Mouse (Mus musculus): ENCODE results near the gene Ssu72. TPM values are rescaled to one million over a fixed set of nuclear protein-coding genes. Genes with fewer than 3 reads are reported as not detected.

Gene Ssu72
- polyA plus RNA-seq, 1 experiment from 2014 or later, result 153 TPM

- ATAC-seq, result no peak
- Histone ChIP-seq H3K27ac (ENCODE audit: low read length) (no peak overlapping the region), H3K4me1 (ENCODE audit: control insufficient read depth, insufficient read depth, low read length) (peaks cover 19% of the 10 kb centered on the region), H3K27me3 (ENCODE audit: control insufficient read depth, insufficient read depth, low read depth, low read length) (no peaks in the 10 kb centered on the region), H3K36me3 (ENCODE audit: control insufficient read depth, insufficient read depth, low read length) (no peaks in the 10 kb centered on the region), H3K9ac (ENCODE audit: low read depth, low read length) (no peak overlapping the region), H3K4me2 (ENCODE audit: low read length) (no peak overlapping the region), H3K9me3 (replicated peaks; ENCODE audit: control insufficient read depth, low read length, poor library complexity, severe bottlenecking) (no peaks in the 10 kb centered on the region), H3K4me3 (ENCODE audit: low read depth, low read length) (no peak overlapping the region)
- WGBS, result 38% methylated on average over 6 of the region's 6 CpGs
Observed at GRCm38 (mm10) chr4:155780895-155781294, 76.3 kb downstream of the Ssu72 start.

Other genes with a start within 250 kb of the Ssu72 start
- gene Tmem52, start 235.7 kb upstream of the Ssu72 start, polyA plus RNA-seq (2015; fragmentation: Nextera tagmentation; extraction: Ambion mirVana), result not detected in 2 replicates
- 1,246 and 1,252 TPM in 2 replicates for gene Gnb1, start 213.4 kb upstream of the Ssu72 start, polyA plus RNA-seq (2015; fragmentation: Nextera tagmentation; extraction: Ambion mirVana)
- 77.1 and 79.9 TPM in 2 replicates for gene Nadk, start 142.4 kb upstream of the Ssu72 start, polyA plus RNA-seq (2015; fragmentation: Nextera tagmentation; extraction: Ambion mirVana)
- 14.7 and 15.5 TPM in 2 replicates for gene Slc35e2, start 103.4 kb upstream of the Ssu72 start, polyA plus RNA-seq (2015; fragmentation: Nextera tagmentation; extraction: Ambion mirVana)
- 57.2 and 58.9 TPM in 2 replicates for gene Cdk11b, start 79.9 kb upstream of the Ssu72 start, polyA plus RNA-seq (2015; fragmentation: Nextera tagmentation; extraction: Ambion mirVana)
- not detected in 2 replicates for gene Gm10563, start 59.4 kb upstream of the Ssu72 start, polyA plus RNA-seq (2015; fragmentation: Nextera tagmentation; extraction: Ambion mirVana)
- 3.1 and 4.6 TPM in 2 replicates for gene Mmp23, start 51.4 kb upstream of the Ssu72 start, polyA plus RNA-seq (2015; fragmentation: Nextera tagmentation; extraction: Ambion mirVana)
- gene Mib2, start 35.6 kb upstream of the Ssu72 start, polyA plus RNA-seq (2015; fragmentation: Nextera tagmentation; extraction: Ambion mirVana), result 57.3 and 60.9 TPM in 2 replicates
- 11.4 and 12.2 TPM in 2 replicates for gene Fndc10, start 10.5 kb upstream of the Ssu72 start, polyA plus RNA-seq (2015; fragmentation: Nextera tagmentation; extraction: Ambion mirVana)
- 22.0 and 25.3 TPM in 2 replicates for gene Tmem240, start 30.0 kb downstream of the Ssu72 start, polyA plus RNA-seq (2015; fragmentation: Nextera tagmentation; extraction: Ambion mirVana)
- gene Atad3a, start 56.3 kb downstream of the Ssu72 start, polyA plus RNA-seq (2015; fragmentation: Nextera tagmentation; extraction: Ambion mirVana), result 87.9 and 93.2 TPM in 2 replicates
- 31.0 and 31.5 TPM in 2 replicates for gene Vwa1, start 69.9 kb downstream of the Ssu72 start, polyA plus RNA-seq (2015; fragmentation: Nextera tagmentation; extraction: Ambion mirVana)
- 0.85 and 1.1 TPM in 2 replicates for gene Tmem88b, start 81.1 kb downstream of the Ssu72 start, polyA plus RNA-seq (2015; fragmentation: Nextera tagmentation; extraction: Ambion mirVana)
- not detected in 2 replicates for gene Ankrd65, start 85.6 kb downstream of the Ssu72 start, polyA plus RNA-seq (2015; fragmentation: Nextera tagmentation; extraction: Ambion mirVana)
- gene Mrpl20, start 98.1 kb downstream of the Ssu72 start, polyA plus RNA-seq (2015; fragmentation: Nextera tagmentation; extraction: Ambion mirVana), result 243 and 257 TPM in 2 replicates
- gene Ccnl2, start 107.7 kb downstream of the Ssu72 start, polyA plus RNA-seq (2015; fragmentation: Nextera tagmentation; extraction: Ambion mirVana), result 148 and 154 TPM in 2 replicates
- 131 and 134 TPM in 2 replicates for gene Aurkaip1, start 126.5 kb downstream of the Ssu72 start, polyA plus RNA-seq (2015; fragmentation: Nextera tagmentation; extraction: Ambion mirVana)
- 16.9 and 21.1 TPM in 2 replicates for gene Mxra8, start 134.9 kb downstream of the Ssu72 start, polyA plus RNA-seq (2015; fragmentation: Nextera tagmentation; extraction: Ambion mirVana)
- gene Dvl1, start 142.6 kb downstream of the Ssu72 start, polyA plus RNA-seq (2015; fragmentation: Nextera tagmentation; extraction: Ambion mirVana), result 10.3 and 11.0 TPM in 2 replicates
- gene Tas1r3, start 158.6 kb downstream of the Ssu72 start, polyA plus RNA-seq (2015; fragmentation: Nextera tagmentation; extraction: Ambion mirVana), result 0.29 and 0.58 TPM in 2 replicates
- gene Cptp, start 164.6 kb downstream of the Ssu72 start, polyA plus RNA-seq (2015; fragmentation: Nextera tagmentation; extraction: Ambion mirVana), result 25.1 and 28.1 TPM in 2 replicates
- 75.7 and 78.7 TPM in 2 replicates for gene Ints11, start 164.7 kb downstream of the Ssu72 start, polyA plus RNA-seq (2015; fragmentation: Nextera tagmentation; extraction: Ambion mirVana)
- gene Pusl1, start 187.0 kb downstream of the Ssu72 start, polyA plus RNA-seq (2015; fragmentation: Nextera tagmentation; extraction: Ambion mirVana), result 56.3 and 63.9 TPM in 2 replicates
- 77.4 and 78.1 TPM in 2 replicates for gene Acap3, start 187.0 kb downstream of the Ssu72 start, polyA plus RNA-seq (2015; fragmentation: Nextera tagmentation; extraction: Ambion mirVana)
- 109 and 110 TPM in 2 replicates for gene Ube2j2, start 239.0 kb downstream of the Ssu72 start, polyA plus RNA-seq (2015; fragmentation: Nextera tagmentation; extraction: Ambion mirVana)

All from midbrain, embryonic 16.5 days (tissue).